ENCODE assay signal across 8 mouse cellular contexts in the genomic region with DNA sequence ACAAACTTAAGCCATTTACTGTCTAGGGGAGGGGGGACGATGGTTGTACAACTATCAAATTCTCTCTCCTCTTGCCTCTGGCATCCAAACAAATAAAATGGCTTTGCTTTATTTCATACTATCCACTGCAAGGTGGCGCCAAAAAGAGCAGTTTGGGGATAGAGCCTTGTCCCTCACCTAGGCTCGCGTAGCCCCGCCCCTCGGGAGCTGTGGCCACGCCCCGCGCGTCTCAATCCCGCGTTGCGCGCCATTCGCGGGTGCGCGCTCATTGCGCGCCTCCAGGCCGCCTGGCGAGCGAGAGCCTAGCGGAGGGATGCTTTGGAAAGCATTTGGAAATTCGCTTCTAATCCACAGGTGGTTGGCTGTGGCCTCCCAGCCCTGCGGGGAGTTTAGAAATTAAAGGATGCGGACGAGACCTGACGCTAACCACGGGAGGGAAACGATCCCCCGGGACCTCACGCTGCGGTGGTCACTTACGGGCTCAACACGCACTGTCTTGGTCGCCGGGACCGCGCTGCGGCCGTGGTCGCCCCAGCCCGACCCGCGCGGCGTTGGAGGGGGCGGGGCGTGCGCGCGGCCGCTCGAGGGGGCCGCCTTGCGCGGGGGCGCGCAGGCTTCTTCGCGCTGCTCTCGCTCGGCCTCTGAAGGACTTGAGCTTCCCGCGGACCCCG. TPM values are rescaled to one million over a fixed set of nuclear protein-coding genes. Genes with fewer than 3 reads are reported as not detected.
DNase-seq lines count a peak whose midpoint lies in the region; ATAC-seq and TF ChIP-seq lines count a peak whose summit lies in the region.

No protein-coding gene starts in this region.

- H3K27ac ChIP-seq in forebrain, embryonic 13.5 days: peak overlapping the region; percentile 89
- H3K27ac ChIP-seq in neural tube, embryonic 15.5 days (replicated peaks): peak overlapping the region; percentile 88

- H3K9me3 ChIP-seq in E14TG2a.4 (ENCODE audit: low read length): no peaks in the 10 kb centered on the region
- no peaks in the 10 kb centered on the region for H3K9me3 ChIP-seq in forebrain, embryonic 13.5 days (replicated peaks)
- H3K9me3 ChIP-seq in neural tube, embryonic 15.5 days (replicated peaks): no peaks in the 10 kb centered on the region

- peak; percentile 83 for ATAC-seq in forebrain, embryonic 13.5 days
- peak; percentile 91 for ATAC-seq in neural tube, embryonic 15.5 days (ENCODE audit: low FRiP score)

- peak; percentile 93 for DNase-seq in c-Kit-positive CD71-positive TER-119-positive erythroid progenitor cells, embryonic 14.5 days (ENCODE audit: low spot score)
- DNase-seq in heart, postnatal 14 days: peak; percentile 92 to 95
- peak; percentile 91 for DNase-seq in layer of hippocampus, adult 11-12 months (ENCODE audit: low spot score)
- DNase-seq in lung, adult 18-20 months: peak; percentile 90 to 93
- peak; percentile 90 for DNase-seq in testis, postnatal 14 days (ENCODE audit: low spot score)

- H3K27me3 ChIP-seq in E14TG2a.4 (ENCODE audit: insufficient read depth, low read length): 0 out of 2 replicates have a peak, but pooled peaks cover 3% of the 10 kb centered on the region
- H3K27me3 ChIP-seq in forebrain, embryonic 13.5 days: no peaks in the 10 kb centered on the region
- H3K27me3 ChIP-seq in neural tube, embryonic 15.5 days (replicated peaks): no peaks in the 10 kb centered on the region

- H3K4me2 ChIP-seq in forebrain, embryonic 13.5 days: peak overlapping the region; percentile 56
- peak overlapping the region; percentile 62 for H3K4me2 ChIP-seq in neural tube, embryonic 15.5 days

- H3K4me3 ChIP-seq in E14TG2a.4 (replicated peaks; ENCODE audit: low read length): peak overlapping the region; percentile 89
- peak overlapping the region; percentile 73 for H3K4me3 ChIP-seq in forebrain, embryonic 13.5 days
- peak overlapping the region; percentile 82 for H3K4me3 ChIP-seq in neural tube, embryonic 15.5 days (replicated peaks)

- intact Hi-C loops in heart, postnatal 14 days (cut with DNase I): loop anchor here (2.0 kb wide), 1 partner anchor 33 kb away; a partner anchor contains a TSS

- WGBS in forebrain, embryonic 13.5 days: under 1% methylated on average over 65 of the region's 67 CpGs
- whole genome bisulfite sequencing in neural tube, embryonic 15.5 days: under 1% methylated on average over 67 of the region's 67 CpGs

- H3K9ac ChIP-seq in forebrain, embryonic 13.5 days: peak overlapping the region; percentile 72
- peak overlapping the region; percentile 66 for H3K9ac ChIP-seq in neural tube, embryonic 15.5 days (replicated peaks)

- TF ChIP-seq CTCF in E14TG2a.4 (conservative IDR thresholded peaks at IDR 0.05; ENCODE audit: low read length): no peak

- peaks cover 24% of the 10 kb centered on the region for H3K36me3 ChIP-seq in E14TG2a.4 (ENCODE audit: insufficient read depth, low read length)
- H3K36me3 ChIP-seq in forebrain, embryonic 13.5 days (ENCODE audit: poor library complexity, severe bottlenecking): 0 out of 2 replicates have a peak, but pooled peaks cover 2% of the 10 kb centered on the region
- 0 out of 2 replicates have a peak, but pooled peaks cover 2% of the 10 kb centered on the region for H3K36me3 ChIP-seq in neural tube, embryonic 15.5 days

- H3K4me1 ChIP-seq in E14TG2a.4 (replicated peaks; ENCODE audit: low read depth, low read length): peaks cover 21% of the 10 kb centered on the region
- peaks cover 15% of the 10 kb centered on the region for H3K4me1 ChIP-seq in forebrain, embryonic 13.5 days
- H3K4me1 ChIP-seq in neural tube, embryonic 15.5 days: peaks cover 6% of the 10 kb centered on the region

RNA-seq across cellular contexts. Expression of a gene that starts 0.9 kb away (rescaled TPM):
- 13.5 and 14.5 TPM in 2 replicates for polyA plus RNA-seq in forebrain, embryonic 13.5 days (2015; fragmentation: Nextera tagmentation; extraction: Ambion mirVana)
- 1 to 10 TPM; 4.2 to 4.7 TPM for total RNA-seq in heart, postnatal 14 days (2021)
- 5.1 and 7.8 TPM in 2 replicates for polyA plus RNA-seq in neural tube, embryonic 15.5 days (2015; fragmentation: Nextera tagmentation; extraction: Ambion mirVana)

RNA-seq across cellular contexts. Expression of a gene that starts 32.8 kb away (rescaled TPM):
- polyA plus RNA-seq in forebrain, embryonic 13.5 days (2015; fragmentation: Nextera tagmentation; extraction: Ambion mirVana): 135 and 148 TPM in 2 replicates
- total RNA-seq in heart, postnatal 14 days (2021): 10 to 100 TPM; 27.9 to 30.9 TPM
- polyA plus RNA-seq in neural tube, embryonic 15.5 days (2015; fragmentation: Nextera tagmentation; extraction: Ambion mirVana): 58.6 and 68.7 TPM in 2 replicates

Comparison
In these comparisons a context has a peak if more than half of its experiments do, and no peak if none do; other contexts are left out.
1. Peak in every context shown above with its lines: DNase-seq, ATAC-seq, H3K4me3 ChIP-seq and H3K27ac ChIP-seq.